Mouse (Mus musculus) c-Kit-positive CD71-negative TER-119-negative erythroid progenitor cells, embryonic 14.5 days (primary cell): ENCODE data around the gene BC049762.
A peak's percentile ranks its signal among the peaks of the same experiment; 100 is the strongest.

Source experiments
- DNase-seq: peaks from one replicate; pipeline ENCODE4 v3.0.0-alpha.2; 2013; ENCODE audit warnings: low read depth

Gene BC049762

DNA sequence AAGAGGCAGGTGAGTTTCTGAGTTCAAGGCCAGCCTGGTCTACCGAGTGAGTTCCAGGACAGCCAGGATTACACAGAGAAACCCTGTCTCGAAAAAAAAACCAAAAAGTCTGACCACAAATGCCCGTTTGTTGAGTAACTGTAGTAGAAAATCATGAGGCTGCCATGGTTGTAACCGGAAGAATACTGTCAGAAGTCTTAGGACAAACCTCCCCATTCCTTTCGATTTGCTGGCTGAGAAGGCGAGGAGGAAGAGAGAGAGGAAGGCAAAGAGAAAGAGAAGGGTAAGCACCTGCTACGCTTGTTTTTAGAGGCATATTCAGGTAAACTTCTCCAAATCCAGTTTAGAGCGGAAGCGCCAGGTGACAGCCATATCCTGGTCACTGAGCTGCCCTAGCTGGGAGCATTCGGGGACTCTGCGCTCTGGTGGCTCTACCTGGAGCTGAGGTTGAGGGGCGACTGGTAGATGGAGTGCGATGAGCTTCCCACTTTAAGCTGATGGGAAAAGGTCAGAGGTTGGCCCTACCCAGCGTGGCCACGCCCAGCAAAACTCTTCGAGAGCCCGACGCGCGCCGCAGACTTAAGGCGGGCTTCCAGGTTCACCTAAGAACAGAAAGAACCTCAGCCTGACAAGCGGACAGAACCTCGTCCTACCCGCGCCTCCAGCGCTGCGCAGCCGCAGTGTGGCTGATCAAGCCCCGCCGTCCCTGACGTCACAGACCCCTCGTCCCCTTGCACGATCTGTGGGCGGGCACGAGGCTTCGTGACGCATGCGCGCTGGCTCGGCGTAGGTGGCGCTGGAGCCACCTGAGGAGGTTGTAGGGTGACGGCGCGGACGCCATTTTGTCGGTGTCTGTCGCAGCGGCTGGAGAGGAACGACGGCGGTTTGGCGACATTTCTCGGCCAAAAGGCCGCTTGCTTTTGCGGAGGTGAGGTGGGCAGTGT lies at the start of gene BC049762:
Gene BC049762, minus strand, starts transcription at position 705 of the 944 bp plus-strand sequence.
- peak; percentile 97 for DNase-seq

DNA sequence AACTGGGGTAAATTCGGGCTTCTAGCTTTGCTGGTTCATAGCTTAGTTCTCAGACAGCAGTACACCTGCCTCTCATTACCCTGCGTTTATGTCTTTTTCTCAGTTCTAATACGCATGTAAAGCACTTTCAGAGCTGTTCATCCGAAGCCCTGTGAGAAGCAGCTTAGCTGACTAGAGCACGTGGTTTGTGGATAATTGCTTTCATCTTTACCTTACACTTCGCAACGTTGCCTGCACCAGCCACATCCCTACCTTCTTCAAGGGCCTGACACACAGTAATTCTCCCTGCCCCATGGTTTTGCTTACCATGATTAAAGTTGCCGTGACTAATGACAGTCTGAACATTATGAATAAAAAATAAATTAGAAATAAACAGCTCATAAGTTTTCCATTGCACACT lies 49.0 kb upstream of the BC049762 start:
- no peak for DNase-seq

DNA sequence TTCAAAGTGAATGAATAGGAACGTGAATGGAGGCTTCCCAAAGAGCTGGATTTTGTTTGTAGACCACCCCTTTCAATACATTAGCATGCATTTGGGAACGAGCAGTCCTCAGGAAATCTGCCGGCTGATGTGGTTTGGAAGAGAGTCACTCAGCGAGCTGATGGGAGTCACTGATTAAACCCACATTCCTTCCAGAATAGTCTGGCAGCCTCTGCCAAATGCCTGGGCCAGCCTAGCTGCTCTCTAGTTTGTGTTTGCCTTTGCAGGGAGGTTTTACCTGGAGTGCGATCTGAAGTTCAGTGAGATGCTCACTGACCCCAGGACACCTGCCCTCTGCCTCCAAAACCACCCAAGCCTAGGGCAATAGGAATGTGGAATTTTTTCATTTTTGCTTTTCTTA lies 45.5 kb upstream of the BC049762 start:
- no peak for DNase-seq

DNA sequence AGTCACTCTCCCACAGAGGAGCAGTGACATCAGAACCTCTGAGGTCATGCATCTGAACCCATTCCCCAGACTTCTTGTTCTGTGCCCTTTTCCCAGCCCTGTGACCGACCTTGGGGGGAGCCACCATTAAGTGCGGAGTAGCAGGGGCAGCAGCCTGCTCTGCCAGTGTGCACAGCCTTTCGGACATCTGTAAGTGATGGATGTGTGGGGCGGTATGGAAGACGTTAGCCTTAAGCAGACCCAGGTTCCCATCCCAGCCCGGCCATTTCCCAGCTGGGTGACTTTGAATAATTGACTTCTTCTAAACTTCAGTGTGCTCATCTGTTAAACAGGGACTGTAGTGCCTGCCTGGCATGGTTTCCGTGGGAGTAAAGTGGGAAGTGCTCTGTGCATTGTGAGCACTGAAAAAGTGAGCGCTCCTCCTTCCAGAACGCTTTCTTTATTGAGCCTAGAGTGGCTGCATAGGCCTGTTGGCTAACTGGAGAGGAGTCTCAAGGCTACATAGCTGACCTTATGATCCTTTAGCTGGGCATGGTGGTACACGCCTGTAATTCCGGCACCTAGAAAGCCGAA lies 41.2 kb upstream of the BC049762 start:
- DNase-seq, result no peak

DNA sequence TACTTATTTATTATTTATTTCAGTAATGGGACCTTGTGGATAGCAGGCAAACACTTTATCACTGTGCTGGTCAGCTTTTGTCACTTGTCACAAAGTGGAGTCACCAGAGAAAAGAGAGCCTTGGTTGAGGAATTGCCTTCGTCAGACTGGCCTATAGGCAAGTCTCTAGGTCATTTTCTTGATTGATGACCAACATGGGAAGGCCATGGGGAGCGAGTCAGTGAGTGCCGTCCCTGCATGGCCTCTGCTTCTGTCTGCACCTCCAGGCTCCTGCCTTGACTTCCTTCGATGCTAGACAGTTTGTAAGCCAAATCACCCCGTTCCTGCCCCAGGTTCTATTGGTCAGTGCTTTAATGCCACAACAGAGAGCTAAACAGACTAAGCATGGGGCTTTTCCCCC lies 39.5 kb upstream of the BC049762 start:
- no peak for DNase-seq

DNA sequence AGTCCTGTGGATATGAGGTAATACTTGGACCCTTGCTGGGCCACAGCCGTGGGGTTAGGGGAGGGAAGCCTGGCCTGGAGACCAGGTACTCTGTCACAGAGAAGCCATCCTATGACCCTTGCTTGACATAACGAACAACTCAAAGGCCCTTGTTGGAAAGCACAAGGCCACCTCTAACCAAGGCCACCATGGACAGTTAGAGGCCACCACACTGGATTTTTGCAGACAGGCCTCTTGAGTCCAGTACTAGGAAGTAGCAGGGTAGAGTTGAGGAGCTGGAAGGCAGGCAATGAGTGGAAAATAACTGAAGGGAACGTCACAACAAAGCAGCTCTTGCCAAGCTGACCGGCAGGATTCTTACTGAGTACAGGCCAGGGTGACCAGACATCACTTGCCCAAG lies 35.8 kb upstream of the BC049762 start:
- DNase-seq, result no peak

DNA sequence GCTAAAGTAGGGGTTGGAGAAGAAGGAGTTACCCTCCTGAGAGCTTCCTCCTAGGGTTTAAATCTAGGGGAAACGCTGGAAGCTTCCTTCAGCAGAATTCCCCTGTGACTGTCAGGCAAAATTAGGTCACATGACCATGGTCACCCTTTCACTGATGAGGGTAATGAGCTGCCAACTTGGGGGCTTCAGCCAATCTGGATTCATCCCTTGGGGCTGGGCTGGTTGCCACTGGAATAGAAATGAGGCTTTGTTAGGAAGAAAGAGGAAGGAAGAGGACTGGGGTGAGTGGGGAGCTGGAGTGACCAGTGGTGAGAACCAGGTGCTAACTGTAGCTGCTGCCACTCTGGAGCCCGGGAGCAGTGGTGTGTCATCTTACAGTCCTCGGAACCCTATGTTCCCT lies 32.9 kb upstream of the BC049762 start:
- DNase-seq, result no peak

GRCm38 (mm10) chr11:51293956-51294530 lies 31.2 kb upstream of the BC049762 start:
- DNase-seq, result no peak

DNA sequence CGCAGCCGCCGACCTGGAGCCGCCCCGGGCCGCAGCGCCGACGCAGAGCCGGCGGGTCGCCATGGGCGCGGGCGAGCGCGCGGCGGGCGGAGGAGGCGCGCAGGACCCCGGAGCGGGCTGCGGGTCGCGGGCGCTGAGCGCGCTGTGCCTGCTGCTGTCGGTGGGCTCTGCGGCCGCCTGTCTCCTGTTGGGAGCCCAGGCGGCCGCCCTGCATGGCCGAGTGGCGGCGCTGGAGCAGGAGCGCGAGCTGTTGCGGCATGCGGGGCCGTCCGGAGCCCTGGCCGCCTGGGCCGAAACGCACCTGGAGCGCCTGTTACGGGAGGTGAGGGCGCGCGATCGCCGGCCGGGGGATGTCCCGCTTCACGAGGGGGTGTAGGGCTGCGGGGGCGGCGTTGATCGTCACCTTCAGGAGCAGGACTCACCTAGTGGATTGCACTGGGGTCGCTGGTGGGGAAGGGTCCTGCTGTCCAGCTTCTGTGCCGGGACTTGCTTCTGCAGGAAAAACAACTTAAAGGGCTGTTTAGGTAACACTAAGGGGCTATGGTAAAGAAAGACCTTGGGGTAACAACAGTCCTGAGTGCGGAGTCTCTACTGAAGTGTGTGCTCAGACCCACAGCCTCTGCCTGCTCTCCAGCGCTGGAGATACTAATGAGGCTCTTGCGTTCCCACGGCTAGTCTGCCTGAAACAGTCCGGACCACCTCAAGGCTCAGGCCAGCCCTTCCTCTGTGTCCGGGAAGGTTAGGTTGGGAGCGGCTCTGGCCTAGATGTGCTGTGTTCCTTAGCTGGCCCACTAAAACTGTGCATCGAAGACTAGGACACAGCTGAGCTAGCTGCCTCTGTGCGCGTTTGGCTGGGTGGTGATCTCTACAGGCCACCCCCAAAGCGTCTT lies 27.5 kb upstream of the BC049762 start:
- DNase-seq, result no peak

DNA sequence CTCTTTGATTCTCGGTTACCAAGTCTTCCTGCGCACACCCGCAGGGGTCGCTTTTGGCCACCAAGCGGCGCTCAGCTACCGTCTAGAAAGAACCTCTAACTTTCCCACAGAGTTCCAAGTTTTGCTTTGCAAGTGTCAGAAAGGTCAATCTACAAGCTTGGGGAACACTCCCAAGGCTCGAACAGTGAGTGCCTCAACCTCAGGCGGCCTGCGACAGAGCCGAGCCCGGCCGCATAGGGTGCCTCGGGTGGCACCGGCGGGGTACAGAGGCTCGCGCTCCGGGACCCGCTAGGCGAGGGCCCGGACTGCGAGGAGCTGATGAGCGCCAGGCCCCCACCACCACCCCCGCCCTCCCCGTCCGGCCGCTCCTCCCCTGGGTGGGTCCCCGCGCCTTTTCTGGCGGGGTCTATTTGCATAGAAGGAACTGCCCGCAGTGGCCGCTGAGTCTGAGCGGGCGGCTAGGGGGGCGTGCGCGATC lies 26.8 kb upstream of the BC049762 start, which contains the start of gene Col23a1:
Gene Col23a1, plus strand, starts transcription at position 357 of the 478 bp plus-strand sequence.
- DNase-seq, result peak; percentile 57

DNA sequence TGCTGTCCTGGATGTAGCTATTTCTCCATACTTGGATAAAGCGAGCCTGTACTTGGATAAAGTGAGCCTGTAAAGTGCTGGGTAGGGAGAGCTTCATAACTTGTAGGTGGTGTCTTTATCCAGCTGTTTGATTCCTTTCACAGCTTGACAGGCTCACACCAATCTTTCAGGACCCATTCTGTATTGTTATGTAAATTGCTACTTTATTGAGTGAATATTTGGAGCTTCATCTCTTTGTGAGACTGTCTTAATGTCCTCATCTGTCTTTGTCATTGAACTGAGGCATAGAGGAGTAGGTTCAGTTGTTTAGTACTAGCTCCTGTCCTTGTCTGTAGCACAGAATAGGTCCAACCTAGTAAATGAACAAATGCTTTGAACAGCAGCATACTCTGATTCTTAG lies 11.6 kb upstream of the BC049762 start:
- DNase-seq, result no peak

DNA sequence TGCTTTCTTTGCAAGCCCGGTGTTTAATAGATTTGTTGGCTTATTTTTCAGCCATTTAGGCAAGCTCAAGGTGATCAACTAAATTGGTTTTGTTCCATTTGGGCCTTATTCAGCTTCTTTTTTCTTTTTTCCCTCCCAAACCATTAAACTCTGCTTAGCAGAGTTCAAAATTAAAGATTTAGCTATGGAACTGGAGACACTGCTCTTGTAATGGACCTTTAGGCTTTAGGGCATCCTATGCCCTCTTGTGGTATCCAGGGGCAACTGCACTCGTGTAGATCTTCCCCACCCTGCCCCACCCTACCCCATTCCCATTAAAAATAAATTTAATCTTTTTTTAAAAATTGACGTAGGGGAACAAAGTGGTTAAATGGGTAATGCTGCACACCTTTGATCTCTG lies 2.5 kb upstream of the BC049762 start:
- no peak for DNase-seq

DNA sequence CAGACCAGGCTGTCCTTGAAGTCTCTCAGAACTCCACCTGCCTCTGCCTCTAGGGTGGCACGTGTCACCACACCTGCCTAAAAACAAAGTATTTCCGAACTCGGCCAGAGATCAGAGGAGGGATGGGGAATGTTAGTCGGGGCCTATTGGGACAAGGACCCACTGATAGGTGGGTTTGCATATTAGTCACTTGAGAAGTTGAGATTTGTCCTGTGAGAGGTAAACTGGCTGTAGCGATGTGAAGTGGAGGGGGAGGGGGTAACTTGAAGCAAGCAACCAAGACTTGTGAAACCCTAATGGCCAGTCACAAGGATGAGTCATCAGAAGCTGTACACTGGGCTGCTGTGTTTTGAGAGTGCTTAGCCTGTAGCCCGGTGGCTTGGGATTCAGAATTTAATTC lies 1.5 kb upstream of the BC049762 start:
- no peak for DNase-seq

- no peak for DNase-seq
These were observed 513 bp upstream of the BC049762 start for GRCm38 (mm10) chr11:51263286-51263831.

DNA sequence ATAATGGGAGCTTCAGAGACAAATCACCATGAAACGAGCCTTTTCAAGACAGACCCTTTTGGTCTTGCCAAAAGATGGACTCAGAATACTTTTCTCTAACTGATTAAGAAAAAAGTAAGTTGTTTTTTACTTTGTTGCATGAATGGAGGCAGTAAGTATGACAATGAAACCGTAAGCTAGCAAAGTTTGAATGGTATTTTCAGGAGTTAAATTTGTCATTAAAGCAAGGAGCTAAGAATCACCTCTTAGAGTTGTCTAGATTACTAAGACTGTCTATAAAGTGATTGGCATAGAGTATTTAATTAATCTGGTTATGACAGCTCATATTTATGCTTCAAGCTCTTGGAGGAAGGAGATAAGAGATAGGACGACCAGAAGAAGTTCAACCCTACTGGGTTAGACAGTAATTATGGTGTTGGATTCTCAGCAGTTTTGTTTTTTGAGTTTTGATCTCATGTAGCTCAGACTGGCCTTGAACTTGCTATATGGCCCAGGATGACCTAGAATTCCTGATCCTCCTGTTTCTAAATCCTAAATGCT lies 1.1 kb downstream of the BC049762 start, which contains the start of gene Clk4:
Gene Clk4, plus strand, starts transcription at position 51 of the 540 bp plus-strand sequence.
- DNase-seq, result no peak

- no peak for DNase-seq
These were observed 5.8 kb downstream of the BC049762 start for GRCm38 (mm10) chr11:51257006-51257405.

- no peak for DNase-seq
These were observed 19.9 kb downstream of the BC049762 start for GRCm38 (mm10) chr11:51242897-51243296.

DNA sequence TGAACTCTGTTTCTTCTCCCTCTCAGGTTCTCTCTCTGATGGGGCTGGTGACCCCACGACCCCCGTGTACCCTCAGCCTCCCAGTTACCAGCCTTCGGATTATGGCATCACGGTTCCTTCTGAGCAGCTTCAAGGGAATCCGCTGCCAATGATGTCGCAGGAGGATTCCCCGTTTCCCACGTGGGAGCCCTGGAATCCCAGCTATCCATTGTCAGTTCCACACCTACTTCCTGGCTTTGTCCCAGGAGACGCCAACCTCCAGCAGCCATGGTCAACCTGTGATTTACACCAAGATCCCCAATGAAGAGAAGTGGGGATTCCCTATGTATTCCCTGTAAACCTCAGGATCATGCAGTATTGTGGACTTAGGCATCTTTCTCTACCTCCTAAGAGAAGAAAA lies 28.2 kb downstream of the BC049762 start:
- DNase-seq, result no peak

DNA sequence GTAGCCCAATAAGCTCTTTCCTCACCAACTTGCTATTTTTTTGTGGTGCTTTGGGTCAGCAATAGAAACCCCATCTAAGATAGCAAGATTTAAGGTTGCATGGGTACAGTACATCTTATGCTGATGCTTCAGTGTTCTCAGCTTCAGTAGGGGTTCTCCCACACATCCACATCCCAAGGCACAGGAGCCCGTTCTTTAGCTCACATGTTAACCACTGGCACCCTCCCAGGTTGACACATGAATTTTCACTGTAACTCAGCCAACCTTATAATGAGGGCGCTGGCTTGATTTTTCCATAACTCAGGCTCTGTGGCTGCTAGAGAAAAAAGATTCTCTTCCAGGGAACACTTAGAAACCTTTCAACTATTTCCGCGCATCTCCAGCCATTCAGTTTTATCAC lies 35.7 kb downstream of the BC049762 start:
- DNase-seq, result no peak

GRCm38 (mm10) chr11:51220308-51220707 lies 42.5 kb downstream of the BC049762 start, which contains the start of gene Gm12569:
Gene Gm12569 (plus strand): TSS chr11:51220473.
- DNase-seq, result no peak

DNA sequence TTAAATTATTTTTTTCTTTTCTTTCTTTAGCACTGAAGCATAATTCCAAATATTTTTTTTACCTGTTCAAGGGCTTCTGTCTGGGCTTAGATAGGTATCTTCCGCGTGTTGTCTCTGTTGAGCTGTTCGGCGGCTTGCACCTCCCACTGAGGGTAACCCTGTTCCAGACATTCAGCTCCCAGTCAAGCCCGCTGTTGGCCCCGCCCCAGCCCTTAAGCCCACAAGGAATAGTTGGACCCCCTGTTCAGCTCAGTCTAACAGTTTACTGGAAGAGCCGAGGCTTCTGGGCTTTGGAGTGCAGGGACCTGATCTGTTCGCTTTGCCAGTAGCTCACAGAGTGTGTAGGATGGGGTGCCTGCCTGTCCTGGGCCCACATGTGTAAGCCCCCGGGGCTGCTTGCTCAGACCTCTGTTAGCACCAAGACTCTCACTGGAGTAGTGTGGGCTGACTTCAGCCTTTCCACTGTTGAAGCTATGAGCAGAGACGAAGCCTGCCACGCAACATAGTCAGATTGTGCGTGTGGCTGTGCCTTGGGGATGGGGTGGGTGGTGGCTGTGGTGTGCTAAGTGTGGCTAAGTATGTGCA lies 43.4 kb downstream of the BC049762 start:
- no peak for DNase-seq
